Mouse (Mus musculus): ENCODE measurements around the gene Med22.

DNA sequence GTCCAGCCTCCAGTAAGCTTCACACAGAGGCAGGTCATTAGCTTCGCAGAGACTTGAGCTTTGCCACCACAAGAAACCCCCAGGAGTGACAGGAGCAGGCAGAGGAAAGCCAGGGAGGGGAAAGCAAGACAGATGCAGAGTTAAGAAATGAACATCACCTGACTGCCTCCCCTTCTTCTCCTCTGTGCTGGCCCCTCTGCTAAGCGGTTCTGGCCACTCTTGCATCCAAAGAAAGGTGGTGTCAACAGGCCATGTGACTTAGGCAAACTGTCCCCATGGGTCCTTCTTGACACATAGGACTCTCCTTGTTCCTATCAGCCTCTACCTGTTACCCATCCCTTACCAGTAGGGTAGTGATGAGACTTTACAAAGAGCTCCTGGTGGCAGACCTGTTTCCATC lies 4.5 kb downstream of the Med22 start:
- TF ChIP-seq POLR2A (IDR thresholded peaks at IDR 0.05; ENCODE audit: low read depth, low read length) = no peak
- no peak for TF ChIP-seq CTCF (IDR thresholded peaks at IDR 0.05; ENCODE audit: extremely low read depth, insufficient read length, insufficient replicate concordance, low read depth, low read length)

All from small intestine, adult 2 months (tissue).